Mouse (Mus musculus) right cerebral cortex, postnatal 25 days (tissue): Measurements from ENCODE around the gene Klk5.

Source experiments
- DNase-seq: peaks from one replicate; pipeline ENCODE4 v3.0.0; 2022

Gene Klk5

DNA sequence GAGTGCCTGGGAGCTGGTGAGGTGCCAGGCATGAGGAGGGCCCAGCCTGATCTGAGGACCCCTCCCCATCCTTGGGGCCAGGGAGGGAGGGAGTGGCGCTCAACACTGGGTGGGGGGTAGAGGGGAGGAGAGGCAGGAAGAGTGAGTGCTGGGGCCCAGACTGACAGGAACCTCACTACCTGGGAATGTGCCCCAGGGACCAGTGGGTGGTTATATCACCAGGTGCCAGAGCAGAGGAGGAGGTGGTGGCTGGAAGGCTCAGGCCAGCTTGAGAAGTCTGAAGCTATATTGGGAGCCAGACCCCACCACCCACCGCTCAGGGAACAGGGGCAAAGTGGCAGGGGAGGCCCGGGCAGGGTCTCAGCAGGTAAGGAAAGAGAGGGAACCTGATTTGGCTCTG is at the start of gene Klk5:
Gene Klk5 (plus strand): TSS at position 271 of the 400 bp plus-strand sequence.
- DNase-seq, result no peak

DNA sequence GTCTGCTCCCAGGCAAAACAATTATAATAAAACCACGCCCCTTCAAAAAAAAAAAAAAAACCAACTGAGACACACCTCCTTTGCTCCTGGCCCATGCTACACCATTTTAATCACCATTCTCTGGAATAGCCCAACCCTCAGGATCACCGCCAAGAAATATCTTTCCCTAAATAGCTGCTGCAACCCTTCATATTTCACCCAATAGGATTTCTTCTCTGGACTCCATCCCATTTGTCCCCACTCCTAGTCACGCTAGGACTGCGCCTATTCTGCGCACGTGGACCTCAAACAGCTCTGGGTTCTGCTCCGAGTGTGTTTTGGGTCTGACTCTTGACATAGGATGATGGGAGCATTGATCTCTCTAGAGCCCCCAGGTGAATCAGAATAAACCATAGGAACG is 45.4 kb upstream of the Klk5 start:
- no peak for DNase-seq

- no peak for DNase-seq
Observed at GRCm38 (mm10) chr7:43797333-43797769, 44.4 kb upstream of the Klk5 start, which contains the start of gene Klk8. Gene Klk8 (plus strand): TSS chr7:43797577.

GRCm38 (mm10) chr7:43797844-43798462 is 43.8 kb upstream of the Klk5 start:
- no peak for DNase-seq

GRCm38 (mm10) chr7:43799876-43800275 is 41.9 kb upstream of the Klk5 start:
- DNase-seq, result no peak

DNA sequence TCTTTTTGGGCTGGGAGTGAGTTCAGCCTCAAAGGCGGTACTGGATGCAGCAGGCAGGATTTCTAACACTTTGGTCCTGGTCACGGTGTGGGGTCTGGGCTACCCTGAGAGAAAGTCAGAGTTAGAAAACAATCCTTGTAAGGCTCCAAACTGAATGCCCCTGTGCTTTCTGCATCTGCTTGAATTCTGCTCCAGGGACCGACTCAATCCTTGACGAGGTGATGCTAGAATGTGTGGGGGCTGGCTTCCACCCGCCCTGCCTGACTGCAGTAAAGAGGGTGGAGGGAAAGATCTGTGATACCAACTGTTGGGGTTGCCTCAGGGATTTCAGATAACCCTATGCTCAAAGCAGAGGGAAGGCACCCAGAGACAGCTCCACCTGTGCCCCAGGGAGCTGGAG is 30.8 kb upstream of the Klk5 start, which contains the start of gene Klk7:
Gene Klk7 (plus strand): TSS at position 301 of the 400 bp plus-strand sequence.
- no peak for DNase-seq

GRCm38 (mm10) chr7:43815211-43815610 is 26.6 kb upstream of the Klk5 start:
- DNase-seq, result no peak

DNA sequence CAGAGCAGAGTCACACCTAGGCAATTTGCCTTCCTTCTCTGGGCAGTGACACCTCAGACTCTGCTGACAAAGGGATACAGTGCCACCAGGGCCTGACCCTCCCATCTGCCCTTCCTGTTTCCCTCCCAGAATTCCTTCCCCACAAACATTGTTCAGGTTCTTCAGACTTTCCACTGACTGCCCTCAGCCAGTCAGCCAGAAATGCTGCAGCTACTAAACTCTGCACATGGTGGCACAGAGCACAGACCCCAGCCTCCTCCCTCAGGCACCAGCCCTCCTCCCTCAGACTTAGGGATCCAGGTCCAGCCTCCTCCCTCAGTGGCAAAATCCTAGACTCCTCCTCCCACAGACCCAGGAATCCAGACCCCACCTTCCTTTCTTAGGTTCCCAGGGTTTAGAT is 25.0 kb upstream of the Klk5 start:
- no peak for DNase-seq

DNA sequence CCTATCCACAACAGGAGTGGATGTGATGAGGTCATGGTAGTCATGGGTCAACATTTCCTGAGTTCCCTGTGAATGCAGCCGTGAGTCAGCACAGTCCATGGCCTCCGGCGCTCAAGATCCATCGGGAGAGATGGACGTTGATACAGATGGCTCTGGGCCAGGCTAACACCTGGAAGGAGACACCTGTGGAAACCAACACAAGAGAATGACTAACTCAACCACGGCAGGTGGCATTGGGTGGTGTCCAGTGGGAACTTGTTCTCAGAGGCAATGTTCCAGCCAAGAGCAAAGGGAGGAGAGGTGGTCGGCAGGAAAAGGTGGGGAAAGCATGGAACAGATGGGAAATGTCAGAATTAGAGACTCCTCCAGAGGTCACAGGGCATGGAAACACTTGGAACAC is 20.2 kb upstream of the Klk5 start:
- DNase-seq, result no peak

DNA sequence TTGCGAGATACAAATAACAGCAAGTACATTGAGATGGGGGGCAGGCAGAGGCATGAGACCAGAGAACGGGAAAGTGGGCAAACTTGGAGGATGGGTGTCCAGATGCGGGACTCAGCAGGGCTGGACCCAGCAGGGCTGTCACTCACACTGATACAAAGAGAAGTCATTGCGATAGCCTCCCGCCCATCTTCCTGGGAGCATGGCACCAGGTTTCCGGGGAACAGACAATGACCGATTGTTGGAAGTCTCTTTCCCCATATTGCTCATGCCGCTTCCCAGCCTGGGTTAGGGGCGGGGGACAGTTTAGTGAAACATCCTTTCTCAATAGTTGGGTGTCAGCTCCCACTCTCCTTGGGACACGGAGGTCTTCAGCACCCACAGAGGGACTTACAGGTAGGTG is 17.6 kb upstream of the Klk5 start, which contains the start of gene Klk6:
Gene Klk6 (plus strand): TSS at position 301 of the 400 bp plus-strand sequence.
- DNase-seq, result no peak

DNA sequence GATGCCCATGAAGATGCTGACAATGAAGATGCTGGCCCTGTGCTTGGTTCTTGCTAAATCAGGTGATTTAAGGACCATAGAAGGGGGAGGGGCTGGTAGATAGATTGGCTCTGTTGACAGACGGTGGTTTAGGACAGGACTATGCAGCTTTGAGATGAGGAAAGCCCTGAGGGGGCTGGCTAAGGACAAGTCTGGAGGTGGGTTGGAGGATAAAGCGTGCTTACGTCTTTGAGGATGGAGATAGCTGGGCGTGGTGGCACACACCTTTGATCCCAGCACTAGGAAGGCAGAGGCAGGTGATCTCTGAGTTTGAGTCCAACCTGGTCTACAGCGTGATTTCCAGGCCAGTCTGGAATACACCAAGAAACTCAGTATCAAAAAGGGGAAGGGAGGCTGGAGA is 15.7 kb upstream of the Klk5 start:
- DNase-seq, result no peak

DNA sequence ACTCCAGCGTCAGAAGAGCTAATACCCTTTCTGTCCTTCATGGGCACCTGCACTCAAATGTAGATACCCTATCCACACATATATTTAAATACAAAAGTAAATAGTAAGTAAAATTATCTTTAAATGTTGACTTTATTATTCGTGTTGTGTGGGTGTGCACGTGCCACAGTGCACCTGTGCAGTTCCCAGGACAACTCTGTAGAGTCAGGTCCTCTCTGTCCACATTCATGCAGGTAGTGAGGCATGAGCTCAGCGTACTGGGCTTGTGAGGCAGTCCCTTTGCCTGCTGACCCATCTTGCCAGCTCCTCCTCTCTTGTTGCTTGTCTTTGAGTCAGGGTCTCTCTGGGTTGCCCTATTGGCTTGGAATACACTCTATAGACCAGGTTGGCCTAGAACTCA is 14.1 kb upstream of the Klk5 start:
- no peak for DNase-seq

DNA sequence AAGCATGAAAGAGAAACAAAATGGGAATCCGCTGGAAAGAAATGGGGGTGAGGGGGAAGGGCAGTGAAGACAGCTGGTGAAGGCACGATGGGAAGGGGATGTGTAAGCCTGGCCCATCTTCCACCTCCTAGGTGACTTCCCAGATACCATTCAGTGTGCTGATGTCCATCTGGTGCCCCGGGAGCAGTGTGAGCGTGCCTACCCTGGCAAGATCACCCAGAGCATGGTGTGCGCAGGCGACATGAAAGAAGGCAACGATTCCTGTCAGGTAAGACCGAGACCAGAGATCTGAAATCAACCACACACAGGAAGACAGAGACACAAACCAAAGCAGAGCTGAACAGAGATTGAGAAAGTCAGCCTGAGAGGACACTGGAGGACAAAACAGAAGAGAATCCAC is 12.8 kb upstream of the Klk5 start:
- DNase-seq, result no peak

DNA sequence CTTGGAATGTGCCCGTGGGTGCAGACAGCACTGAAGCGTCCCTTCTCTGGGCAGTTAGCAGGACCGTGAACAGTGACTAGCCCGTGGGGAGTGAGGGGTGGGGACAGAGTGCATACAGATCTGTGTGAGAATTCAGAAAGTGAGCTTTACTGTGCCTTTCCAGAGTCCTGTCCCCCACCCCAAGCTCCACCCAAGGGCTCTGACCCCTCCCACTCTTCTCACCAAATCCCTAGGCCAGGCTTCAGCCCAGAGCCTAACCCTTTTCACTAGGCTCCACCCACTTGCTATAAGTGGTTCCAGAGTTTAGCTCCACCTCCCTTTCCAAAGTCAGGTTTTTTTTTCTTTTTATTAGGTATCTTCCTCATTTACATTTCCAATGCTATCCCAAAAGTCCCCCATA is 2.0 kb downstream of the Klk5 start:
- no peak for DNase-seq

- no peak for DNase-seq
Observed at GRCm38 (mm10) chr7:43851616-43852015, 9.8 kb downstream of the Klk5 start.

- no peak for DNase-seq
Observed at GRCm38 (mm10) chr7:43854642-43855380, 13.0 kb downstream of the Klk5 start.

GRCm38 (mm10) chr7:43855709-43856108 is 13.9 kb downstream of the Klk5 start:
- DNase-seq, result no peak

DNA sequence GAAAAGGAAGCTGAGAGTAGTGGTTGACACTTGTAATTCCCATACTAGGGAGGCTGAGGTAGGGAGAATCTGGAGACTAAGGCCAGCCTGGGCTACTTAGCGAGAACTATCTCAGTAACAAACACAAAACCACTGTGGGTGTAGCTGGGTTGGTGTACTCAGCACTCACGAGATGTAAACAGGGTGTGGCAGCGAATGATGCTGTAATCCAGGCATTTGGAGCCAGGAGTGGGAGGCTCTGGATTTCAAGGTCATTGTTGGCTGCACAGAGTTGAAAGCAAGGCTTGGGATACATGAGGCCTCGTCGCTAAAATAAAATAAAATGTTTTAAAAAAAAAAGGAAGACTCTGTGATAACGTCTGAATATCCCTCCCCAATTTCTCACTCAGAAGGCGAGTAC is 14.5 kb downstream of the Klk5 start:
- no peak for DNase-seq

DNA sequence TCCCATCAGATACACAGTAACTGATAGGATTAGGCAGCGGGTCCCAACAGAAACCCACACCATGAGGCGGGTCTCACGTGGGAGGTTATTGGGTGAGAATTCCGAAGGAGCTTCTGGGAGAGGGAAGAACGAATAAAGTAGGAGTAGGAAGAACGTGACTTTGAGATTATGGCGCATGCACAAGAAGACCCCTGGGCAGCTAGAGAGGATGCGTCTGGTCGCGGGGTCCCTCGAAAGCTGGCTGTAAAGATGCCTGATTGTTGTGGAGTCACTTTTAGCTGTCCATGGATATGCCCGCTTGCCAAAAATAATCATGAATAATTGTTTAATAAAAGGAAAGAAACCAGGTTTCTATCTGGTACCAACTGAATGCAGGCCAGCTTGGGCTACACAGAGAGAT is 15.7 kb downstream of the Klk5 start:
- no peak for DNase-seq

- no peak for DNase-seq
Observed at GRCm38 (mm10) chr7:43860411-43860810, 18.6 kb downstream of the Klk5 start.

GRCm38 (mm10) chr7:43873237-43873636 is 31.5 kb downstream of the Klk5 start:
- peak; percentile 66 for DNase-seq

DNA sequence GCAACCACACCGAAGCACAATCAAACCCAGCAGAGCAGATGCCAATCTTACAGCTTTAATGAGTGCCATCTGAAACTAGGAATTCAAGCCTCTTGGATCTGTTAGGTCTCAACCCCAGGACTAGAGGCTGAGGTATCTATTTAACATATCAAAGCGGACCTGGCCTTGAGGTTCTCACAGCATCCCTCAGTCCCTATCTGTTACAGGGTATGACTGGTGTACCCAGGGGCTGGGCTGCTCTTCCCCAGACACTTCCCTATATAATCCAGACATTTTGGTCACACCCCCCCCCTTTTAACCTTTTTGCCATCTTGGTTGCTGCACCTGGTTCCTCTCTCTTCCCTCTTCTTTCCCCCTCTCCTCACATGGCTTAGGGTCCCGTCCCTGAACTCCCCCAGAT is 31.9 kb downstream of the Klk5 start:
- no peak for DNase-seq

- no peak for DNase-seq
Observed at GRCm38 (mm10) chr7:43874868-43875375, 33.2 kb downstream of the Klk5 start.

DNA sequence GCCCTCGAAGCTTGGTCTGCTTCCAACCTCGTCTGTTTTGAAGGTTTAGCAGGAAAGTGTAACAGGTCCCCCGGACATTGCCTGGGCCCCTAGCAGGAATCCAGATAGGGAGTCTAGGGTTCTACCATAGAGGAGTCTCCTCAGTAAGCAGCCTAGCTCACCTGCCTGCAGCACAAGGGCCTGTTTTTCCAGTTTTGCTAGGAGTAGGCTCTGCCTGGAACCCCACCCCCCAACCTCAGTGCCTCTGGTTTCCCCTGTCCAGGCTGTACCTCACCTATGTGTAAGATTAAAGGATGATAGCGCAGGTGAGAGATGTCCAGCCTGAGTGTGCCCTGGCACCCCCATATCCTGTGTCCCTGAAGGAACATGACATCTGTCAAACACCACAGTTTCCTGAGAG is 34.7 kb downstream of the Klk5 start:
- no peak for DNase-seq
